Mouse (Mus musculus) lung, postnatal 0 days (tissue): ENCODE data around the gene Dync1li2. TPM values are rescaled to one million over a fixed set of nuclear protein-coding genes. Genes with fewer than 3 reads are reported as not detected.
A peak's percentile ranks its signal among the peaks of the same experiment; 100 is the strongest.

ENCODE experiments used
- ATAC-seq: fragments of 200-750 bp; cut with Nextera tagmentation; 2 replicates; pipeline ENCODE4 v1.8.0; 2017; ENCODE audit warnings: moderate library complexity
- DNase-seq: peaks from one replicate; pipeline ENCODE4 v3.0.0-alpha.2; 2016; ENCODE audit warnings: low spot score
- H3K27ac ChIP-seq: fragments of 300-500 bp; sonication (generic); 2 replicates; pipeline ENCODE4 v1.5.1; 2014; ENCODE audit warnings: antibody characterized with exemption, mild to moderate bottlenecking, low read length, mixed read lengths
- H3K27me3 ChIP-seq: fragments of 300-500 bp; sonication (generic); replicated peaks from 2 replicates; pipeline ENCODE4 v1.6.1; 2014; ENCODE audit warnings: low read length, mixed read lengths; ENCODE audit not compliant: insufficient read depth
- H3K36me3 ChIP-seq: fragments of 300-500 bp; sonication (generic); 2 replicates; pipeline ENCODE4 v1.6.1; 2014; ENCODE audit warnings: low read length, mixed read lengths; ENCODE audit not compliant: insufficient read depth
- H3K4me1 ChIP-seq: fragments of 300-500 bp; sonication (generic); 2 replicates; pipeline ENCODE4 v1.6.1; 2014; ENCODE audit warnings: antibody characterized with exemption, low read depth, low read length, mixed read lengths; ENCODE audit not compliant: insufficient read depth
- H3K4me2 ChIP-seq: fragments of 300-500 bp; sonication (generic); replicated peaks from 2 replicates; pipeline ENCODE4 v1.6.1; 2014; ENCODE audit warnings: low read depth, mild to moderate bottlenecking, low read length, moderate library complexity, mixed read lengths
- H3K4me3 ChIP-seq: fragments of 300-500 bp; sonication (generic); 2 replicates; pipeline ENCODE4 v1.5.1; 2014; ENCODE audit warnings: low read depth, low read length
- H3K9ac ChIP-seq: fragments of 300-500 bp; sonication (generic); replicated peaks from 2 replicates; pipeline ENCODE4 v1.6.1; 2014; ENCODE audit warnings: low read depth, mild to moderate bottlenecking
- H3K9me3 ChIP-seq: fragments of 300-500 bp; sonication (generic); 2 replicates; pipeline ENCODE4 v1.6.1; 2016; ENCODE audit warnings: low read length, mixed read lengths
- CTCF ChIP-seq: IDR thresholded peaks from 2 replicates; pipeline ENCODE4 v1.5.1; 2016; ENCODE audit warnings: antibody characterized with exemption, mild to moderate bottlenecking
- EP300 ChIP-seq: IDR thresholded peaks from 2 replicates; pipeline ENCODE4 v1.6.1; 2016; ENCODE audit warnings: antibody characterized with exemption, mild to moderate bottlenecking, control low read depth
- WGBS: fragments of 180-500 bp; shearing (Covaris S2); extraction: QIAGEN DNeasy Blood & Tissue Kit; methylation state at CpG from one replicate; pipeline ENCODE4 v1.1.7; 2014; 5-methylcytosine and 5-hydroxymethylcytosine counted together
- polyA plus RNA-seq: library from polyadenylated mRNA; unstranded; fragments of >200 nt; fragmentation: Nextera tagmentation; extraction: Ambion mirVana; gene quantifications from 2 replicates; pipeline ENCODE4 v1.2.1, GENCODE M21; 2015

The Dync1li2 gene
- polyA plus RNA-seq, 1 experiment from 2014 or later: 39.4 TPM

DNA sequence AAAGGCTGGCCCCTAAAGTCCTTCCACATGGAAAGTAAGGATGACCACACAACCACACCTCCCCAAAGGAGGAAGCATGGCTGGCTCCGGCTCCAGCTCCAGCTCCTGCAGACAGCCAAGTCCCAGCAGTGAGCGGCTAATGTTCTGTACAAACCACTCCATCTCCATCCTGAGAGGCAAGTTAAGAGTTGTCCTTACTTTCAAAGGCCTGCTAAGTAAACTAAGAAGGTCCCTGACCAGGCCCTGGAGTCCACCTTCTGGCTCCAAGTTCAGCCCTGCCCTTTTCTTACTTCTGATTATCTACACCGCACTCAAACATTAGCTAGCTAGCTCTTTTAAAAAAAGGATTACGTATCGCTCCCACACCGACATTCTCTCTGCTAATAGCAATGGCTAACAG is 49.1 kb downstream of the Dync1li2 start:
- Histone ChIP-seq H3K27me3 (no peaks in the 10 kb centered on the region), H3K4me1 (no peaks in the 10 kb centered on the region; the same call in 1 of the 2 replicates), H3K4me2 (peak overlapping the region; percentile 99; the same call in 1 of the 2 replicates), H3K27ac (0 out of 2 replicates have a peak overlapping the region, but pooled peaks have one; percentile 38), H3K9ac (no peak overlapping the region), H3K36me3 (no peaks in the 10 kb centered on the region), H3K9me3 (no peaks in the 10 kb centered on the region), H3K4me3 (0 out of 2 replicates have a peak overlapping the region, but pooled peaks have one; percentile 72)
- 48% methylated on average over 6 of the region's 6 CpGs for WGBS
- TF ChIP-seq CTCF (no peak; the same call in 1 of the 2 replicates), EP300 (peak; percentile 70)
- peak; percentile 85 for DNase-seq
- peak; percentile 86 for ATAC-seq

DNA sequence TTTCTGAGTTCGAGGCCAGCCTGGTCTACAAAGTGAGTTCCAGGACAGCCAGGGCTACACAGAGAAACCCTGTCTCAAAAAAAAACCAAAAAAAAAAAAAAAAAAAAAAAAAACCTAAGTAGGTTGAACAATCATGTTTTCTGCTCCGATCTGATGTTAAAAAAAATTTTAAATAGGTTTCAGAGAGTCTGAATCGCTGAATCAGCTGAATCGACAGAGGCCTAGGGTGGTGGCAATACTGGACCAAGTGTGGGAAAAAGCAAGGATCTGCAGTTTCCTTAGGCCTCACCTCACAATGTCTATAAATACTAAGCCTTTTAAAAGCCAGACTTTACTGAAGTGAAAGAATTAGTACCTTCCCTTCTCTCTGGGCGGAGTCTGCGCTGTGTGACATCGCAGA is 49.7 kb downstream of the Dync1li2 start:
- 79% methylated on average over 6 of the region's 7 CpGs for WGBS
- Histone ChIP-seq H3K36me3 (no peaks in the 10 kb centered on the region), H3K4me3 (no peak overlapping the region), H3K4me2 (no peak overlapping the region), H3K9me3 (no peaks in the 10 kb centered on the region), H3K27me3 (no peaks in the 10 kb centered on the region), H3K4me1 (no peaks in the 10 kb centered on the region; the same call in 1 of the 2 replicates), H3K27ac (no peak overlapping the region), H3K9ac (no peak overlapping the region)
- no peak for ATAC-seq
- no peak for TF ChIP-seq EP300
- no peak for TF ChIP-seq CTCF
- DNase-seq: no peak

DNA sequence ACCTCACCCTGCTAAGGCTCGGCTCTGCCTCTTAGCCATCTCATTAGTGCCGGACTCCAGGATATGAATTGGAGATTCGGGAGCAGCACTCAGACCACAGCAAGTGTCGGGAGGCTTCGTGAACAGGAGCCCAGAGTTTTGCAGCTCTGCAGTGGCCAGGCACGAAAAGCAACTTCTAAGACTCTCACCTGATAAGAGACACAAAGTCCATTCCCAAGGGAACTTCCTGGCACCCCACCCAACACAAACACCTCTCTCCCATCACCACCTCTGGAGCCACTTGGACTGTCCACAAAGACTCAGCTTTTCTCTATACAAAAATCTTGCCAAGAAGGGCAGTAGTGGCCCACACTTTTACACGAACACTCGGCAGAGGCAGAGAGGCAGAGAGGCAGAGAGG is 52.6 kb downstream of the Dync1li2 start:
- WGBS: 68% methylated on average over 8 of the region's 8 CpGs
- no peak overlapping the region for H3K4me3 ChIP-seq
- no peaks in the 10 kb centered on the region for H3K36me3 ChIP-seq
- no peak for DNase-seq
- TF ChIP-seq CTCF: no peak
- no peak for TF ChIP-seq EP300
- no peak overlapping the region for H3K4me2 ChIP-seq
- no peak overlapping the region for H3K9ac ChIP-seq
- no peaks in the 10 kb centered on the region; the same call in none of the 2 replicates for H3K4me1 ChIP-seq
- H3K27me3 ChIP-seq: no peaks in the 10 kb centered on the region
- no peaks in the 10 kb centered on the region for H3K9me3 ChIP-seq
- no peak overlapping the region for H3K27ac ChIP-seq
- ATAC-seq: no peak

DNA sequence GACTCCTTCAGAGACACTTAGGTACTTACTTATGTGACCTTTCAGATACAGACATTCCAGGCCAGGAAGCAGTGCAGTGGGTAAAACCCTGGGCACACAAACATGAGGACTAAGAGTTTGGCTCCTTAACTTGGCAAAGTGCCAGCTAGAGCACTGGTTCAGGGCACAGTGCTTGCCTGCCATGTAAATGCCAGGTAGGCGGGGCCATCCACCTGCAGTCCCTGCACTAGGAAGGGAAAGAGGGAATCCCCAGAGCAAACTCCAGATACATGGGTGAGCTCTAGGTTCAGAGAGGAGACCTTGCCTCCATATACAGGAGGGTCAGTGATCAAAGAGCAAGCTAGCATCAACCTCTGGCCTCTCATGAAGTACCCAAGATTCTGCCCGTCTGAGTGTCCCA is 54.9 kb downstream of the Dync1li2 start:
- no peaks in the 10 kb centered on the region for H3K27me3 ChIP-seq
- H3K4me1 ChIP-seq: peaks cover 8% of the 10 kb centered on the region
- no peaks in the 10 kb centered on the region for H3K9me3 ChIP-seq
- no peak overlapping the region for H3K4me3 ChIP-seq
- ATAC-seq: peak; percentile 82
- WGBS: 53% methylated on average over 2 of the region's 2 CpGs
- no peak overlapping the region for H3K4me2 ChIP-seq
- no peak overlapping the region for H3K27ac ChIP-seq
- no peaks in the 10 kb centered on the region for H3K36me3 ChIP-seq
- no peak for TF ChIP-seq EP300
- TF ChIP-seq CTCF: no peak
- H3K9ac ChIP-seq: no peak overlapping the region
- DNase-seq: peak; percentile 83

DNA sequence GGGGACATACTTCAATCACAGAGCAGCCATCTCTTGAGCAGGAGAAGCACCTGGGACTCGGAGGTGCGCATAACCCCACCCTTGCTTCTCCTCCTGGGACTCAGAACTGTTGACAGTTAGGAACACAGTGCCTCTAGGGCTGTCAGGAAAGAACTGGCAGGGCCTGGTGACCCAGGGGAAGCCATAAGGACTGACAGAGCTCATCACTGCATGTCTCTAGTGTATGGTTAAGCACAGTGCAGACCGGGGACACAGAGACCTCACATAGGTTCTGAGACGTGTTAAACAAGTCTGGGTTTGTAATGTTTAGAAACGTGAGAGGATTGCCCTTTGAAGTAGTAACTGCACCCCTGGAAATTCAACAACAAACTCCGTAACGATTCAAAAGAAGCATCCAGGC is 55.3 kb downstream of the Dync1li2 start:
- H3K4me1 ChIP-seq: peaks cover 8% of the 10 kb centered on the region
- H3K9ac ChIP-seq: no peak overlapping the region
- no peaks in the 10 kb centered on the region for H3K27me3 ChIP-seq
- ATAC-seq (peak; percentile 13; the same call in 1 of the 2 replicates), DNase-seq (no peak)
- H3K4me3 ChIP-seq: no peak overlapping the region
- no peaks in the 10 kb centered on the region for H3K36me3 ChIP-seq
- WGBS: 38% methylated on average over 7 of the region's 7 CpGs
- no peak overlapping the region for H3K4me2 ChIP-seq
- H3K9me3 ChIP-seq: no peaks in the 10 kb centered on the region
- TF ChIP-seq EP300 (no peak), CTCF (no peak)
- H3K27ac ChIP-seq: no peak overlapping the region

DNA sequence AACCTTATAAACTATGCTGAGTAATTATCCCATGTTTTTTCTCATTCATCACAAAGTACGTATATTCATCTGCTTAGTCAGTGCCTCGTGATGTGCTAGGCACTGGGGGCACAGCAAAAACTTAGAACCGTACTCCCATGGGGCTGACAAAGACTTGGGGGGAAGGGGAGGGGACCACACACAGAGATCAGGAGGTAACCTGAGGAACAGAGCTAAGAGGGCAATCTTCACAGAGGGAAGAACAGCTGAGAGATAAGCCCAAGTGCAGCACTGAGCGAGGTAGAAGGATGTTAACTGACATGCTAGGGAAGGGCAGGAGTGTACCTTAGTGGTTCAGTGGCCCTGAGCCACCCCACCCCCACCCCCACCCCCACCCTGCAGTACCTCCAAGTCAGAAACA is 56.2 kb downstream of the Dync1li2 start:
- 55% methylated on average over 4 of the region's 4 CpGs for WGBS
- no peak for ATAC-seq
- no peak for DNase-seq
- Histone ChIP-seq H3K9ac (no peak overlapping the region), H3K27me3 (no peaks in the 10 kb centered on the region), H3K27ac (no peak overlapping the region), H3K9me3 (no peaks in the 10 kb centered on the region), H3K4me1 (peaks cover 8% of the 10 kb centered on the region), H3K4me2 (no peak overlapping the region), H3K36me3 (no peaks in the 10 kb centered on the region), H3K4me3 (no peak overlapping the region)
- TF ChIP-seq EP300 (no peak), CTCF (no peak)

DNA sequence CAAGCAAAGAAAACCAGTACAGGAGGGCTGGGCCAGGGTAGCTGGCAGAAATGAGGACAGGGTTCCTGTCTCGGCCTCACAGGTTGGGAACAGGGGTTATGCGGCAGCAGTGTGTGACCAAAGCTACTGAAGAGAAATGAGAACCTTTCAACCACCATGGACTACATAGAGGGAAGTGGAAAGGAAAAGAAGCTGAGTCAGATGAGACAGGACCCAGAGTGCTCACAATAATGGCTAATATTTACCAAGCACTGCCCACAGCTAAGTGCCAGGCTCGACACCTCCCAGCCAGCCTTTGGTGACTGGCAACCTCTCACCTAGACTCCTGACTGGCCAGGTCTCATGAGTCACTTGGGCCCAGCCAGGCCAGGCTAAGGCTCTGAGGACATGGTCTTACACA is 58.9 kb downstream of the Dync1li2 start:
- Histone ChIP-seq H3K4me2 (no peak overlapping the region), H3K9me3 (no peaks in the 10 kb centered on the region), H3K9ac (no peak overlapping the region), H3K27me3 (no peaks in the 10 kb centered on the region), H3K4me3 (no peak overlapping the region), H3K36me3 (no peaks in the 10 kb centered on the region), H3K27ac (peak overlapping the region; percentile 20; the same call in 1 of the 2 replicates), H3K4me1 (peaks cover 8% of the 10 kb centered on the region)
- 74% methylated on average over 3 of the region's 3 CpGs for WGBS
- TF ChIP-seq CTCF (no peak), EP300 (peak; percentile 41)
- ATAC-seq (peak; percentile 88), DNase-seq (peak; percentile 86)
